Mouse (Mus musculus) forebrain, postnatal 0 days (tissue): ENCODE results near the gene Usp48. TPM values are rescaled to one million over a fixed set of nuclear protein-coding genes. Genes with fewer than 3 reads are reported as not detected.

Experiments
- ATAC-seq: fragments of 200-750 bp; cut with Nextera tagmentation; 2 replicates; pipeline ENCODE4 v1.8.0; 2017; ENCODE audit warnings: mild to moderate bottlenecking, moderate library complexity
- DNase-seq: peaks from one replicate; pipeline ENCODE4 v3.0.0-alpha.2; 2015
- H3K27ac ChIP-seq: fragments of 300-500 bp; sonication (generic); 2 replicates; pipeline ENCODE4 v1.5.1; 2014; ENCODE audit warnings: low read depth, mild to moderate bottlenecking, antibody characterized with exemption, low read length, moderate library complexity, mixed read lengths
- H3K27me3 ChIP-seq: fragments of 300-500 bp; sonication (generic); 2 replicates; pipeline ENCODE4 v1.6.1; 2014; ENCODE audit warnings: mild to moderate bottlenecking, low read length, mixed read lengths; ENCODE audit not compliant: insufficient read depth
- H3K36me3 ChIP-seq: fragments of 300-500 bp; sonication (generic); 2 replicates; pipeline ENCODE4 v1.6.1; 2014; ENCODE audit warnings: mild to moderate bottlenecking, moderate library complexity; ENCODE audit not compliant: insufficient read depth
- H3K4me1 ChIP-seq: fragments of 300-500 bp; sonication (generic); 2 replicates; pipeline ENCODE4 v1.6.1; 2014; ENCODE audit warnings: antibody characterized with exemption; ENCODE audit not compliant: insufficient read depth
- H3K4me2 ChIP-seq: fragments of 300-500 bp; sonication (generic); 2 replicates; pipeline ENCODE4 v1.6.1; 2014; ENCODE audit warnings: low read depth, mild to moderate bottlenecking, moderate library complexity
- H3K4me3 ChIP-seq: fragments of 300-500 bp; sonication (generic); 2 replicates; pipeline ENCODE4 v1.5.1; 2014; ENCODE audit warnings: low read depth, low read length, mixed read lengths
- H3K9ac ChIP-seq: fragments of 300-500 bp; sonication (generic); 2 replicates; pipeline ENCODE4 v1.6.1; 2014; ENCODE audit warnings: mild to moderate bottlenecking
- H3K9me3 ChIP-seq: fragments of 300-500 bp; sonication (generic); 2 replicates; pipeline ENCODE4 v1.6.1; 2016; ENCODE audit warnings: low read length
- CTCF ChIP-seq: sonication (generic); IDR thresholded peaks from 2 replicates; pipeline ENCODE4 v1.5.1; 2016; ENCODE audit warnings: antibody characterized with exemption, control low read depth, low read depth
- WGBS: fragments of 180-500 bp; shearing (Covaris S2); extraction: QIAGEN DNeasy Blood & Tissue Kit; methylation state at CpG from one replicate; pipeline ENCODE4 v1.1.7; 2014; 5-methylcytosine and 5-hydroxymethylcytosine counted together
- polyA plus RNA-seq: library from polyadenylated mRNA; unstranded; fragments of >200 nt; fragmentation: Nextera tagmentation; extraction: Ambion mirVana; gene quantifications from 2 replicates; pipeline ENCODE4 v1.2.1, GENCODE M21; 2015
- total RNA-seq: library from RNA; depleted of rRNA; stranded (reverse); fragments of >200 nt; gene quantifications from 2 replicates; pipeline ENCODE4 v1.2.3, GENCODE M21; 2014; rRNA removed

The Usp48 gene
- total and polyA plus RNA-seq, 2 experiments from 2014 or later = 51.8 to 106 TPM

DNA sequence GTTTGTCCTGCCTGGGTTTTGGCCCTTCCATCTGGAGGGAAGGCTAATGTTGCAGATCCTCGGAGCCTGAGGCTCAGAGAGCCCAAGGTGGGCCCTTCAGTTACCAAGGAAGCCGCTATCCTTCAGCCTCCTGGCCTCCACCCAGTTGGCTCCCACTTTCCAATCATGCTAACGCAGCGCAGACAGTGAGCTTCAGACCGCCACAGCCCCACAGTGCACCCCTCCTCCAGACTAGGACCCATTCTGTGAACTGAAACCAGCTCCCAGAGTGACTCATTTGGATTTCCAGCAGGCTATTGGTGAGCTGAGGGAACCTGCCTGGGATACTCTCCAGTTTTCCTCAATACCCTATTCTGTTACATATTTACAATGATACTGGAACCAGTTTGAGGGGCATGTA, 111.8 kb downstream of the Usp48 start:
- ATAC-seq = no peak
- Histone ChIP-seq H3K9me3 (no peaks in the 10 kb centered on the region), H3K4me1 (peaks cover 6% of the 10 kb centered on the region; the same call in 1 of the 2 replicates), H3K27ac (no peak overlapping the region), H3K27me3 (no peaks in the 10 kb centered on the region), H3K36me3 (no peaks in the 10 kb centered on the region), H3K9ac (no peak overlapping the region), H3K4me3 (no peak overlapping the region), H3K4me2 (no peak overlapping the region)
- TF ChIP-seq CTCF = no peak
- 68% methylated on average over 5 of the region's 5 CpGs for WGBS
- DNase-seq = no peak

DNA sequence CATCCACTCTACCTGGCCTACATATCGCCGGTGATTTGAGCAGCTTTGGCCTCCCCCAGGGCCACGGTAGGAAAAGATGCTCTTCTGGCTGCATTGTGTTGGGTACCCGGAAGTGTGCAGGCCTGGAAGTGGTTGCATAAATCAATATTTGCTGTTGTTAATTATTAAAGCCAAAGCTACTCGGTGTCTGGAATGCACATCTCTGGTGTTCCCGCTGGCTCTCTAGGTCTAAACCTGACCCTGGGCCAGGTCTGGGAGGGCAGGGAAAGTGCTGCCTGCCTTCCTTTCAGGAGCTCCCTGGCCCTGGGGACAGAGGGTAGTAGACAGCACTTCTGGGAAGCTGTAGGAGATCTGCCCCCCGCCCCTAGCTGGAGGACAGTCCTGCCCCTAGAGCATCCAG, 113.0 kb downstream of the Usp48 start:
- ATAC-seq = no peak
- H3K4me2 ChIP-seq = peak overlapping the region; percentile 87; the same call in 1 of the 2 replicates

DNA sequence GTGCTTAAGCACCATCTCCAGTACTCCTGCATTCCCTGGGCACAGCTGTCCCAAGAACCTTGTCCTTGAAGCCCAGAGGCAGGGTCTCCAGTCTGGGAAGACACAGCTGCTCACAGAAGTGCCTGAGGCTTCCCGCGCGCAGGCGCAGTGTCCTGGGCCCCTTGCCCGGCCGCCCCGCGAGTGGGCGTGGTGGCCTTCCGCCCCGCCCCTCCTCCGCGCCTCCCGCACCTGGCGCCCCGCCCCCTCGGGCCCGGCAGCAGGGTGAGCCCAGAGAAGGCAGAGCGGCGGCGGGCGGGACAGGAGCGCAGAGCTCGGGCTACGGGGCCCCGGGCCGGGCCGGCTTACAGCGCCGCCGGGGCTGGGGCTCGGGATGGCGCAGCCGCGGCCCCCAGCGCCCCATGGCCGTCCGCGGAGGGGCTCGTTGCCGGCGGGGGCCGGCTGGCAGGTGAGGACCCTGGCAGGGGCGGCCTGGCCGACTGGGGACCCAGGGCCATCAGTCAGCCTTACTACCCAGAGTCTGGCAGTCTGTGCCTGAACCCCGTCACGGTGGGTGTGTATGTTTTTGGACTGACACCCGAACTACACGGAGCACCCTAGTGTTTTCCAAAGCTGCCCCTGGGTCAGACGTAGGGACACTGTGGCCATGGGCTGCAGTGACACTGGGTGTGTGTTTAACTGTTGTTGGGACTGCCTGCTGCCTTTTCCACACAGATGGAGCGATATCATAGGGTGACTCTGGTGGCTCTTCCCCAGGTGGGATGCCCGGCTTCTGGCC, 113.8 kb downstream of the Usp48 start:
- Histone ChIP-seq H3K27ac (no peak overlapping the region), H3K4me2 (peak overlapping the region; percentile 87), H3K36me3 (no peaks in the 10 kb centered on the region), H3K4me3 (peak overlapping the region; percentile 43), H3K9me3 (no peaks in the 10 kb centered on the region), H3K27me3 (no peaks in the 10 kb centered on the region), H3K4me1 (peaks cover 6% of the 10 kb centered on the region; the same call in 1 of the 2 replicates), H3K9ac (peak overlapping the region; percentile 56)
- no peak for TF ChIP-seq CTCF
- WGBS = 8% methylated on average over 38 of the region's 52 CpGs
- ATAC-seq (peak; percentile 71), DNase-seq (peak; percentile 86)

More for the DNA sequence above, 113.0 kb downstream of the Usp48 start:
- Histone ChIP-seq H3K27ac (no peak overlapping the region), H3K9me3 (no peaks in the 10 kb centered on the region), H3K4me3 (no peak overlapping the region), H3K36me3 (no peaks in the 10 kb centered on the region), H3K9ac (no peak overlapping the region), H3K4me1 (peaks cover 6% of the 10 kb centered on the region; the same call in 1 of the 2 replicates), H3K27me3 (no peaks in the 10 kb centered on the region)
- no peak for DNase-seq
- TF ChIP-seq CTCF = no peak
- WGBS = 85% methylated on average over 7 of the region's 7 CpGs

Other genes starting within 250 kb of the Usp48 start
- 699 and 735 TPM in 2 replicates for gene Cdc42, start 236.0 kb upstream of the Usp48 start, total RNA-seq
- gene Cdc42, start 236.0 kb upstream of the Usp48 start, polyA plus RNA-seq = 1,221 and 1,252 TPM in 2 replicates
- gene Cela3a, start 184.0 kb upstream of the Usp48 start, total RNA-seq = not detected in 2 replicates
- not detected in 2 replicates for gene Cela3a, start 184.0 kb upstream of the Usp48 start, polyA plus RNA-seq
- gene Cela3b, start 163.2 kb upstream of the Usp48 start, total RNA-seq = not detected in 2 replicates
- gene Cela3b, start 163.2 kb upstream of the Usp48 start, polyA plus RNA-seq = not detected in 2 replicates
- gene 1700013G24Rik, start 140.5 kb upstream of the Usp48 start, total RNA-seq = not detected in 2 replicates
- gene 1700013G24Rik, start 140.5 kb upstream of the Usp48 start, polyA plus RNA-seq = not detected in 2 replicates
- gene Hspg2, start 125.0 kb upstream of the Usp48 start, total RNA-seq = 13.8 and 22.6 TPM in 2 replicates
- 2.3 and 2.6 TPM in 2 replicates for gene Hspg2, start 125.0 kb upstream of the Usp48 start, polyA plus RNA-seq
- gene Ldlrad2, start 19.2 kb upstream of the Usp48 start, total RNA-seq = not detected in 2 replicates
- 0.52 TPM in 1 of 2 replicates, not detected in the other for gene Ldlrad2, start 19.2 kb upstream of the Usp48 start, polyA plus RNA-seq
- 113 and 128 TPM in 2 replicates for gene Rap1gap, start 71.0 kb downstream of the Usp48 start, total RNA-seq
- gene Rap1gap, start 71.0 kb downstream of the Usp48 start, polyA plus RNA-seq = 63.9 and 74.3 TPM in 2 replicates
- gene Alpl, start 202.6 kb downstream of the Usp48 start, total RNA-seq = 10.1 and 11.2 TPM in 2 replicates
- 8.2 and 10.1 TPM in 2 replicates for gene Alpl, start 202.6 kb downstream of the Usp48 start, polyA plus RNA-seq